Comparison of ENCODE assay signal across 8 mouse cellular contexts in the genomic region with DNA sequence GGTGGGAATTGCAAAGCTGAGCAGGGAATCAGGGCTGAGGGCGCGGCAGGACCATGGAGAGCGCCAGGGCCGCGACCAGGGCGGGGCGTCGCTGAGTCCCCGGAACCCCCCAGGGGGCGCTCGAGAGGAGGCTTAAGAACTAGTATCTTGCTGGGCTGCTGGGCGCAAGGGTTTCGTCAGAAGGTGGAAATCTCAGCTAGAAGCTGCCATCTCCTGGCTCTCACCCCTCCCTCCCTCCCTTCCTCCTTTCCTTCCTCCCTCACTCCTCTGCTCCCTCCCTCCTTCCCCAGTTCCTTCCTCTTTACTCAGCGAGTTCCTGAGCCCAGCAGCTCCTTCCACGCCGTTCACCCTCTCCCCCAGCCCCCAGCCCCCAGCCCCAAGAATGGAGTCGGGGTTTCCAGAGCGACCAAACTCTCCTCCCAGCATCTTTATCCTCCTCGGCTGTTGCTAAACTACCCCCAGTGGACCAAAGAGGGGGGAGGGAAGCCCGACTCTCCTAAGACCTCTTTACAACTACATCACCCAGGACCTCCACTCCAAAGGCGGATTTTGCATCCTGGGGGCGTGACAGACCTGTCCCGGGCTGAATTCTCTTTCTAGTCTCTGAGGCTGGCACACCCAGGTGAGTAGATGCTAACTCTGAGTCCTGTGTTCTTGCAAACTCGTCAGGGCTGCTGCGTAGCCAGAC. TPM values are rescaled to one million over a fixed set of nuclear protein-coding genes. Genes with fewer than 3 reads are reported as not detected.
A peak's percentile ranks its signal among the peaks of the same experiment; 100 is the strongest.
DNase-seq lines count a peak whose midpoint lies in the region; TF ChIP-seq lines count a peak whose summit lies in the region.

No protein-coding gene starts in this region.

- no peak for TF ChIP-seq EP300 in MEL (IDR thresholded peaks at IDR 0.05; ENCODE audit: low read depth in 1 of 2, low read length in 2 of 2)

- no peak overlapping the region for H3K27ac ChIP-seq in MEL (ENCODE audit: control insufficient read depth, low read depth, low read length)
- H3K27ac ChIP-seq in small intestine, adult 2 months (ENCODE audit: insufficient read depth, low read depth, low read length) = no peak overlapping the region

- no peaks in the 10 kb centered on the region for H3K9me3 ChIP-seq in MEL (replicated peaks; ENCODE audit: insufficient read depth, low read length)

- H3K4me3 ChIP-seq in MEL (ENCODE audit: control insufficient read depth in 1 of 2, insufficient read depth in 1 of 2, low read depth in 2 of 2, low read length in 2 of 2) = no peak overlapping the region
- H3K4me3 ChIP-seq in small intestine, adult 2 months (ENCODE audit: low read depth, low read length) = no peak overlapping the region

- TF ChIP-seq POLR2A in MEL (IDR thresholded peaks at IDR 0.05; ENCODE audit: control insufficient read depth in 1 of 2, insufficient read depth in 1 of 2, low read depth in 1 of 2, low read length in 2 of 2, poor library complexity in 1 of 2) = no peak
- TF ChIP-seq POLR2A in small intestine, adult 2 months (IDR thresholded peaks at IDR 0.05; ENCODE audit: low read depth, low read length) = no peak

- WGBS in small intestine, adult 2 months = 2% methylated on average over 25 of the region's 25 CpGs

- intact Hi-C loops in left cerebral cortex, postnatal 10 days (cut with DNase I) = loop anchor here (5.0 to 10.0 kb wide), 3 partner anchors 157 to 808 kb away; a partner anchor contains a TSS

- no peak overlapping the region for H3K9ac ChIP-seq in MEL (ENCODE audit: control insufficient read depth, low read depth, low read length, poor library complexity, severe bottlenecking)

- no peaks in the 10 kb centered on the region for H3K36me3 ChIP-seq in MEL (ENCODE audit: control insufficient read depth in 1 of 2, insufficient read depth in 2 of 2, low read length in 2 of 2)
- H3K36me3 ChIP-seq in small intestine, adult 2 months (ENCODE audit: control insufficient read depth, insufficient read depth, low read length) = no peaks in the 10 kb centered on the region

- no peak; a peak in 1 of 6 replicates for TF ChIP-seq CTCF in MEL (IDR thresholded peaks at IDR 0.05 in 2 of 3, conservative IDR thresholded peaks at IDR 0.05 in 1 of 3; ENCODE audit: control insufficient read depth in 1 of 3, insufficient read depth in 1 of 3, low read depth in 2 of 3, low read length in 3 of 3, poor library complexity in 1 of 3, severe bottlenecking in 1 of 3)
- TF ChIP-seq CTCF in small intestine, adult 2 months (IDR thresholded peaks at IDR 0.05; ENCODE audit: extremely low read depth, insufficient read length, insufficient replicate concordance, low read depth, low read length) = peak; percentile 12; the same call in 1 of the 2 replicates

- peak; percentile 2 for DNase-seq in MEL (ENCODE audit: low read depth, low spot score)
- DNase-seq in cerebellum, adult 18-20 months = peak; percentile 17 to 29
- DNase-seq in frontal cortex, adult 2 months (ENCODE audit: extremely low spot score in 1 of 2, low spot score in 1 of 2) = peak; percentile 32 to 89
- DNase-seq in induced T-regulatory cell, adult 2 months (ENCODE audit: low read depth) = peak; percentile 34
- peak; percentile 62 to 84 for DNase-seq in left cerebral cortex, postnatal 10 days (ENCODE audit: extremely low spot score in 1 of 2, low spot score in 2 of 2)
- peak; percentile 90 for DNase-seq in mesoderm, embryonic 11.5 days (ENCODE audit: low read depth, low spot score)
- peak; percentile 58 for DNase-seq in yolk sac, embryonic 10.5 days (ENCODE audit: low spot score)

- H3K27me3 ChIP-seq in MEL (ENCODE audit: control insufficient read depth in 1 of 2, insufficient read depth in 2 of 2, low read length in 2 of 2) = no peaks in the 10 kb centered on the region
- no peaks in the 10 kb centered on the region for H3K27me3 ChIP-seq in small intestine, adult 2 months (ENCODE audit: control insufficient read depth, insufficient read depth, low read length)

- H3K4me1 ChIP-seq in MEL (ENCODE audit: control insufficient read depth in 1 of 2, insufficient read depth in 2 of 2, low read length in 2 of 2) = no peaks in the 10 kb centered on the region
- H3K4me1 ChIP-seq in small intestine, adult 2 months (ENCODE audit: control insufficient read depth, insufficient read depth, insufficient read length, low read length) = no peaks in the 10 kb centered on the region

- TF ChIP-seq RAD21 in MEL (IDR thresholded peaks at IDR 0.05; ENCODE audit: low read depth, low read length) = no peak

- H3K79me2 ChIP-seq in MEL (ENCODE audit: control insufficient read depth, insufficient read depth, low read length, poor library complexity) = no peaks in the 10 kb centered on the region

TF ChIP-seq in MEL, 35 proteins besides CTCF, POLR2A, EP300 and RAD21:
- no peak for TF ChIP-seq RCOR1 (IDR thresholded peaks at IDR 0.05; ENCODE audit: low read depth, low read length)
- TF ChIP-seq KAT2A (conservative IDR thresholded peaks at IDR 0.05; ENCODE audit: low read depth, low read length) = no peak
- no peak for TF ChIP-seq MYB (IDR thresholded peaks at IDR 0.05; ENCODE audit: low read depth, low read length)
- TF ChIP-seq ZMIZ1 (IDR thresholded peaks at IDR 0.05; ENCODE audit: low read depth, low read length) = no peak
- TF ChIP-seq E2F4 (IDR thresholded peaks at IDR 0.05; ENCODE audit: borderline replicate concordance, low read depth, low read length) = no peak
- no peak for TF ChIP-seq TBP (IDR thresholded peaks at IDR 0.05; ENCODE audit: low read depth, low read length)
- no peak for TF ChIP-seq MAZ (IDR thresholded peaks at IDR 0.05; ENCODE audit: low read depth, low read length)
- no peak for TF ChIP-seq USF1 (IDR thresholded peaks at IDR 0.05; ENCODE audit: low read depth, low read length)
- TF ChIP-seq ZC3H11A (IDR thresholded peaks at IDR 0.05; ENCODE audit: low read depth, low read length) = no peak

RNA-seq across cellular contexts. Expression of a gene that starts 22.5 kb away (rescaled TPM):
- not detected in 2 replicates for total RNA-seq in MEL (2012; rRNA removed)
- not detected for polyA plus RNA-seq in MEL (2012; ENCODE audit: insufficient read depth in 1 of 2, insufficient read length in 2 of 2, low read depth in 1 of 2, low replicate concordance in 2 of 2, missing spikeins in 1 of 2)
- 95.6 and 101 TPM in 2 replicates for polyA plus RNA-seq in frontal cortex, adult 2 months (2012; rRNA removed)
- total RNA-seq in left cerebral cortex, postnatal 10 days (2021) = 10 to 100 TPM; 78.3 to 93.2 TPM
- 0.11 and 0.24 TPM in 2 replicates for polyA plus RNA-seq in small intestine, adult 2 months (2012; rRNA removed)

Comparison
In these comparisons a context has a peak if more than half of its experiments do, and no peak if none do; other contexts are left out.
1. DNase-seq: peak in every context shown above with its lines; median percentile 90 in mesoderm, embryonic 11.5 days; 73 in left cerebral cortex, postnatal 10 days; 60 in frontal cortex, adult 2 months; 58 in yolk sac, embryonic 10.5 days; 34 in induced T-regulatory cell, adult 2 months; 23 in cerebellum, adult 18-20 months; 2 in MEL.
2. RNA of a gene that starts 22.5 kb away (polyA plus RNA-seq): 95.6 to 101 TPM in frontal cortex, adult 2 months; 0.11 to 0.24 TPM in small intestine, adult 2 months and not detected in MEL; every median in the first group is over 10 times any median in the second.